Mouse (Mus musculus) lung, adult 18-20 months (tissue): Measurements from ENCODE around the gene Aprt.

ENCODE experiments used
- DNase-seq, 2 experiments: peaks; one replicate each; pipeline ENCODE4 v3.0.0; 2022; ENCODE audit warnings: mixed read lengths in 2 of 2

Gene Aprt

GRCm38 (mm10) chr8:122561199-122561598 is 15.5 kb downstream of the Aprt start:
- no peak for DNase-seq

GRCm38 (mm10) chr8:122558671-122559349 is 17.9 kb downstream of the Aprt start:
- DNase-seq, result peak in 1 of 2 experiments; percentile 60

- DNase-seq, result no peak
Observed at GRCm38 (mm10) chr8:122557248-122558038, 19.3 kb downstream of the Aprt start.

GRCm38 (mm10) chr8:122556030-122557009 is 20.4 kb downstream of the Aprt start:
- peak; percentile 82 to 87 for DNase-seq

- no peak for DNase-seq
Observed at GRCm38 (mm10) chr8:122554786-122555185, 21.9 kb downstream of the Aprt start.

- peak; percentile 93 to 94 for DNase-seq
Observed at GRCm38 (mm10) chr8:122551265-122552051, 25.3 kb downstream of the Aprt start, which contains the start of gene Piezo1. Gene Piezo1, minus strand, starts transcription at chr8:122551329.

GRCm38 (mm10) chr8:122550995-122551264 is 25.8 kb downstream of the Aprt start:
- no peak for DNase-seq

- peak; percentile 57 to 67 for DNase-seq
Observed at GRCm38 (mm10) chr8:122550234-122550994, 26.3 kb downstream of the Aprt start.

GRCm38 (mm10) chr8:122548891-122549439 is 27.7 kb downstream of the Aprt start:
- no peak for DNase-seq

GRCm38 (mm10) chr8:122548331-122548730 is 28.4 kb downstream of the Aprt start:
- no peak for DNase-seq

GRCm38 (mm10) chr8:122547815-122548214 is 28.9 kb downstream of the Aprt start:
- peak; percentile 73 to 75 for DNase-seq

GRCm38 (mm10) chr8:122546811-122547453 is 29.8 kb downstream of the Aprt start:
- DNase-seq, result peak; percentile 74 to 80

GRCm38 (mm10) chr8:122546066-122546755 is 30.5 kb downstream of the Aprt start:
- DNase-seq, result peak in 1 of 2 experiments; percentile 84

GRCm38 (mm10) chr8:122544138-122544537 is 32.6 kb downstream of the Aprt start:
- no peak for DNase-seq

- no peak for DNase-seq
Observed at GRCm38 (mm10) chr8:122538310-122539076, 38.2 kb downstream of the Aprt start.

- DNase-seq, result no peak
Observed at GRCm38 (mm10) chr8:122537812-122538211, 38.9 kb downstream of the Aprt start.

GRCm38 (mm10) chr8:122537033-122537432 is 39.7 kb downstream of the Aprt start:
- peak; percentile 91 to 93 for DNase-seq

GRCm38 (mm10) chr8:122531312-122531711 is 45.4 kb downstream of the Aprt start:
- DNase-seq, result no peak

GRCm38 (mm10) chr8:122529159-122529558 is 47.5 kb downstream of the Aprt start:
- DNase-seq, result no peak
